Mouse (Mus musculus): ENCODE measurements around the gene Mbnl2.

DNA sequence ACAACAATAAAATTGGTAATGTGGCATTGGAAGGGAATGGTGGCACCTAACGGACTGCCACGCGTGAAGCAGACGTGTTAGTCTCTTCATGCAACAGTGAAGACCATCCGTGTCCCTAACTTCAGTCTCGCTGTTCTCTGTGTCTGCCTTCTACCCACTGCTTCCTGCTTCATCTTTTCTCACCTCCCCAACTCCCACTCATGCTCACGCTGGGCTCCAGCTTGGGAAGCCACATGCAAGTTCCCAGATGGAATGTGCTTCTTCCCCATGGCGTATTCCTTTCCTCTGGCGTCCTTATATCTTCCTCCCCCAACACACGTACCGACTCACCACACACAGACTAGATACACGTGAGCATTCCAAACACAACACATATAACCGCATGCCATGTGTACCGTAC, 99.3 kb downstream of the Mbnl2 start:
- no peak for TF ChIP-seq CHD2 (IDR thresholded peaks at IDR 0.05; ENCODE audit: low read depth, low read length)
- no peak for TF ChIP-seq MAFK (IDR thresholded peaks at IDR 0.05; ENCODE audit: insufficient read depth, low read depth, low read length)
- no peak for TF ChIP-seq ZNF384 (IDR thresholded peaks at IDR 0.05; ENCODE audit: low read depth, low read length)
- TF ChIP-seq ZC3H11A (IDR thresholded peaks at IDR 0.05; ENCODE audit: borderline replicate concordance, low read depth, low read length), result no peak
